Mouse (Mus musculus) liver, postnatal 0 days (tissue): Measurements from ENCODE around the gene 9930022D16Rik.

Source experiments
- CTCF ChIP-seq: sonication (generic); IDR thresholded peaks from 2 replicates; pipeline ENCODE4 v1.5.1; 2016; ENCODE audit warnings: antibody characterized with exemption, low read depth
- EP300 ChIP-seq: IDR thresholded peaks from 2 replicates; pipeline ENCODE4 v1.6.1; 2016; ENCODE audit warnings: antibody characterized with exemption, low read depth, mild to moderate bottlenecking

- TF ChIP-seq CTCF (no peak), EP300 (no peak)
Measured at GRCm38 (mm10) chr11:109391760-109392159, 22.0 kb upstream of the 9930022D16Rik start.
